Mouse (Mus musculus) small intestine, adult 2 months (tissue): Measurements from ENCODE around the gene Klhdc8b. TPM values are rescaled to one million over a fixed set of nuclear protein-coding genes. Genes with fewer than 3 reads are reported as not detected.

Experiments
- H3K27ac ChIP-seq: fragments of 200-500 bp; 2 replicates; pipeline ENCODE4 v1.5.1; 2012; ENCODE audit warnings: low read depth, low read length, control low read depth, inconsistent platforms; ENCODE audit not compliant: insufficient read depth
- H3K27me3 ChIP-seq: fragments of 200-500 bp; 2 replicates; pipeline ENCODE4 v1.6.1; 2012; ENCODE audit warnings: mild to moderate bottlenecking, moderate library complexity, low read length, inconsistent platforms; ENCODE audit not compliant: control insufficient read depth, insufficient read depth
- H3K36me3 ChIP-seq: fragments of 200-500 bp; 2 replicates; pipeline ENCODE4 v1.6.1; 2012; ENCODE audit warnings: mild to moderate bottlenecking, low read length, control low read depth, inconsistent platforms; ENCODE audit not compliant: control insufficient read depth, insufficient read depth
- H3K4me1 ChIP-seq: fragments of 200-500 bp; 2 replicates; pipeline ENCODE4 v1.6.1; 2012; ENCODE audit warnings: low read length, inconsistent platforms, mixed read lengths; ENCODE audit not compliant: control insufficient read depth, insufficient read depth, insufficient read length
- H3K4me3 ChIP-seq: fragments of 200-500 bp; 2 replicates; pipeline ENCODE4 v1.5.1; 2012; ENCODE audit warnings: low read depth, mild to moderate bottlenecking, control low read depth, inconsistent platforms, low read length, moderate library complexity
- CTCF ChIP-seq: fragments of 200-500 bp; IDR thresholded peaks from 2 replicates; pipeline ENCODE4 v1.5.1; 2012; ENCODE audit warnings: low read depth, mild to moderate bottlenecking, control low read depth, inconsistent platforms, low read length, moderate library complexity, mixed read lengths; ENCODE audit not compliant: insufficient replicate concordance, insufficient read length; ENCODE audit errors: extremely low read depth
- POLR2A ChIP-seq: fragments of 200-500 bp; IDR thresholded peaks from 2 replicates; pipeline ENCODE4 v1.6.1; 2012; ENCODE audit warnings: low read depth, mild to moderate bottlenecking, control low read depth, inconsistent platforms, low read length, moderate library complexity
- WGBS: fragments of 180-500 bp; shearing (Covaris S2); methylation state at CpG from one replicate; pipeline ENCODE4 v1.1.7; 2018; 5-methylcytosine and 5-hydroxymethylcytosine counted together
- polyA plus RNA-seq: library from polyadenylated mRNA; depleted of rRNA; stranded (reverse); fragments of >200 nt; gene quantifications from 2 replicates; pipeline ENCODE4 v1.2.3, GENCODE M21; 2012

Gene Klhdc8b
- polyA plus RNA-seq, 1 experiment, result 19.7 TPM

DNA sequence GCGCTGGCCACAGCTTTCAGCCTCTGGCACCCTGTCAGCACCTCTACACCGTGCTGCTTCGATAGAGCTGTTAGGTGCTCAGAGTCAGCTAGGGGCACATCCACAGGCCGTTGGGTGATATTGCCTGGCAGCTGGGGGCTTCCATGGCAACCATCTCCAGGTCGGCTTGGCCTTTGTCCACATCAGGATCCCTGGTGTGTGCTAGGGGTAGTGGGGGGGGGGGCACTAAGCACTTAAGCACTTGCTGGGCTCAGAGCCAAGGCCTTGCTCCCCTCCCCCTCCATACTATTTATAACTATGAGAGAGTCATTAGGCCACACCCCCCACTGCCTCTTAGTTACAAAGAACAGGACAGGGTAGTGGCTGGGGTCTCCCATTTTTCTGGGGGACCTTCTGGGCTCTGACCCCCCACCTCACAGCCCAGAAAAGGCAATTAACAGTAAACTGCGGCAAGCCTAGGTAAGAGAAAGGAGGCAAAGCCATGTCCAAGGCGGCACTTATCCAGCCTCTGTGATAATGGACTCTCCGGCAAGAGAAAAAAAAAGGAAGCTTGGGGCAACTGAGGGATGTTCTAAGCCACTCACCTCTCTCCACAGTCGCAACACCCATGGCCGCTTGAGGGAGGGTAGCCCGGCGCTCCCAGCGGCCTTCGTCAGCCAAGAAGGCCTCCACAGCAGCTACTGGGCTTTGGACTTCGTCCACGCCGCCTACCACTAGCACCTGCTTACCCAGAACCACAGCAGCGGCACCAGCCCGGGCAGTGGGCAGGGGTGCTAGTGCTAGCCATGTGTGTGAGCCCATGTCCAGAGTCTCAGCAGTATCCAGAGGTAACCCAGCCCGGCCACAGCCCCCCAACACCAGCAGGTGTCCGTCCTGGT is 10.8 kb downstream of the Klhdc8b start:
- H3K27me3 ChIP-seq, result no peaks in the 10 kb centered on the region
- H3K4me3 ChIP-seq, result no peak overlapping the region
- H3K36me3 ChIP-seq, result no peaks in the 10 kb centered on the region
- H3K4me1 ChIP-seq, result peaks cover 18% of the 10 kb centered on the region
- TF ChIP-seq CTCF (no peak), POLR2A (no peak)
- WGBS, result 36% methylated on average over 21 of the region's 21 CpGs
- H3K27ac ChIP-seq, result no peak overlapping the region

- no peak overlapping the region for H3K27ac ChIP-seq
- WGBS, result 76% methylated on average over 4 of the region's 4 CpGs
- H3K4me1 ChIP-seq, result peaks cover 18% of the 10 kb centered on the region
- H3K4me3 ChIP-seq, result no peak overlapping the region
- H3K36me3 ChIP-seq, result no peaks in the 10 kb centered on the region
- TF ChIP-seq POLR2A (no peak), CTCF (no peak)
- H3K27me3 ChIP-seq, result no peaks in the 10 kb centered on the region
These were observed 11.5 kb downstream of the Klhdc8b start for GRCm38 (mm10) chr9:108449860-108450259.

DNA sequence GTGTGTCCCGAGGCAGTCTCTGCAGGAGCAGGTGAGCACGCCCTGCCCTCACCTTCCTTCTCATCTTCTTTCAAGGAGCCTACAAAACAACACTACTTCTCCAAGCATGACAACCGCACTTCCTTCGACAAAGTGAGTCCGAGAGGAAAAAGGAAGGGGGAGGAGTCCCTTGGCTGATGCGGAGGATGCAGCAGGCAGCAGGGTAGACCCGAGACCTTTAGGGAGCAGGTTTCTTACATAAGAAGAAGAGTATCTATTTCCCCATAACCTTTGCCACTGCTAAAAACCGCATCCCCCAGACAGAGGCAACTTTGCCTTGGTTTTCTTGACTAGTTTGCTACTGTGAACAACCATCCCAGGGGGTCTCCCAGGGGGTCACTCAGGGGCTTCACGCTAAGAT is 16.3 kb downstream of the Klhdc8b start:
- H3K4me1 ChIP-seq, result peaks cover 2% of the 10 kb centered on the region; the same call in 1 of the 2 replicates
- WGBS, result 57% methylated on average over 9 of the region's 9 CpGs
- TF ChIP-seq CTCF (no peak), POLR2A (no peak)

DNA sequence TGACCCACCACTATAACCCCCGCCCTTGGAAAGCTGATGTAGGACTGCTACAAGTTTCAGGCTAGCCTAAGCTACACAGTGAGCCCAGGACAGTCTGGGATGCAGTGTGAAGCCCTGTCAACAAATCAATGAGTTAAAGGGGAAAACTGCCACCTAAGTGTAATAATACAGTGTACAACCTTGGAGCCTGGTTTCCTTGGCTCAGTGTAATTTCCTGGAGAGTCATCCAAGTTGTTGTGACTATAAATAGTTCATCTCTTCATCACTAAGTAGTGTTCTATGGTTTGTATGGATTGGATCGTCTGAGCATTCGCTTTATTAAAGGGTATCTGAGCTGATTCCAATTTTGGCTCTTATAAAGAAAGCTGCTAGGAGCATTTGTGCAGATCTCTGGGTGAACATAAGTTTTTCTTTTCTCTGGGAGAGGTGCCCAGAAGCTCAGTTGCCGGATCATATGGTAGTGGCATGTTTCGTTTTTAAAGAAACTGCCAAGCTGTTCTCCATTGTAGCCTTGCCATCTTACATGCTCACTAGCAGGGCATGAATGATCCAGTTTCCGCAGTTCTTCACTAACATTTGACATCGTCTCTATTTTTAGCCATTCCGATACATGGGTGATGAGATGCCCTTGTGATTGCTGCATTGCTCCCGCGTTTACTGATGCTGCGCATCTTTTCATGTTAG is 20.0 kb downstream of the Klhdc8b start:
- peaks cover 2% of the 10 kb centered on the region; the same call in 1 of the 2 replicates for H3K4me1 ChIP-seq
- no peaks in the 10 kb centered on the region for H3K27me3 ChIP-seq
- no peaks in the 10 kb centered on the region for H3K36me3 ChIP-seq
- TF ChIP-seq CTCF, result no peak
- TF ChIP-seq POLR2A, result no peak
- no peak overlapping the region for H3K27ac ChIP-seq
- H3K4me3 ChIP-seq, result no peak overlapping the region
- 80% methylated on average over 11 of the region's 11 CpGs for WGBS

More for the DNA sequence above, 16.3 kb downstream of the Klhdc8b start:
- Histone ChIP-seq H3K27me3 (no peaks in the 10 kb centered on the region), H3K36me3 (no peaks in the 10 kb centered on the region), H3K27ac (no peak overlapping the region), H3K4me3 (no peak overlapping the region)

GRCm38 (mm10) chr9:108440485-108440884 is 20.9 kb downstream of the Klhdc8b start:
- Histone ChIP-seq H3K27ac (no peak overlapping the region), H3K4me1 (no peaks in the 10 kb centered on the region), H3K36me3 (no peaks in the 10 kb centered on the region), H3K27me3 (no peaks in the 10 kb centered on the region), H3K4me3 (no peak overlapping the region)
- 68% methylated on average over 5 of the region's 5 CpGs for WGBS
- TF ChIP-seq POLR2A (no peak), CTCF (no peak)

GRCm38 (mm10) chr9:108439176-108439575 is 22.2 kb downstream of the Klhdc8b start:
- no peaks in the 10 kb centered on the region for H3K36me3 ChIP-seq
- 87% methylated on average over 6 of the region's 6 CpGs for WGBS
- no peak for TF ChIP-seq CTCF
- TF ChIP-seq POLR2A, result no peak
- H3K4me3 ChIP-seq, result no peak overlapping the region
- H3K27me3 ChIP-seq, result no peaks in the 10 kb centered on the region
- H3K27ac ChIP-seq, result no peak overlapping the region
- H3K4me1 ChIP-seq, result no peaks in the 10 kb centered on the region

DNA sequence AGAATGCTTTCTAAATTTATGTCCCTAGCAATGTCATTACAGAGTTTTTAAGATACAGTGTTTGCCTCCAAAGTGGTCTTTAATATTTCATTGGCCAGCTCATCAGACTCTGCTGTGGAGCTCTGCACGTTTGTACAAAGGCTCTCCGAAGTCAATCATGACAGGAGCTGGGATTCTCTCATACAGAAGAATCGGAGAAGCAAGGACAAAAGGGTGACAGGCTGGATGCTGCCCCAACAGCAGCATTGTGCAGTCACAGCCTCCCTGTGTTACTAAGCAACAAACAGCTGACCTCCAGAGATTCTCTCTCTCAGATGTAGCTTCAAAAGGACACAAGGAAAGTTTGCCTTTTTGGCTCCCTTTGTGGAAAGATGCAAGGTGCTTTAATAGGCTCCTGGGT is 25.2 kb downstream of the Klhdc8b start, which contains the start of gene BC048562:
BC048562 (plus strand) TSS at position 301 of the 400 bp plus-strand sequence.
- H3K4me3 ChIP-seq, result no peak within 1 kb of the TSS
- 73% methylated on average over 3 of the region's 3 CpGs for WGBS
- H3K27me3 ChIP-seq, result no peaks in the 10 kb centered on the region
- H3K4me1 ChIP-seq, result peaks cover 5% of the 10 kb centered on the region; the same call in 1 of the 2 replicates
- no peaks in the 10 kb centered on the region for H3K36me3 ChIP-seq
- H3K27ac ChIP-seq, result no peak within 1 kb of the TSS
- TF ChIP-seq POLR2A (no peak), CTCF (no peak)
